Comparison of ENCODE assay signal across 8 mouse cellular contexts in the genomic region with DNA sequence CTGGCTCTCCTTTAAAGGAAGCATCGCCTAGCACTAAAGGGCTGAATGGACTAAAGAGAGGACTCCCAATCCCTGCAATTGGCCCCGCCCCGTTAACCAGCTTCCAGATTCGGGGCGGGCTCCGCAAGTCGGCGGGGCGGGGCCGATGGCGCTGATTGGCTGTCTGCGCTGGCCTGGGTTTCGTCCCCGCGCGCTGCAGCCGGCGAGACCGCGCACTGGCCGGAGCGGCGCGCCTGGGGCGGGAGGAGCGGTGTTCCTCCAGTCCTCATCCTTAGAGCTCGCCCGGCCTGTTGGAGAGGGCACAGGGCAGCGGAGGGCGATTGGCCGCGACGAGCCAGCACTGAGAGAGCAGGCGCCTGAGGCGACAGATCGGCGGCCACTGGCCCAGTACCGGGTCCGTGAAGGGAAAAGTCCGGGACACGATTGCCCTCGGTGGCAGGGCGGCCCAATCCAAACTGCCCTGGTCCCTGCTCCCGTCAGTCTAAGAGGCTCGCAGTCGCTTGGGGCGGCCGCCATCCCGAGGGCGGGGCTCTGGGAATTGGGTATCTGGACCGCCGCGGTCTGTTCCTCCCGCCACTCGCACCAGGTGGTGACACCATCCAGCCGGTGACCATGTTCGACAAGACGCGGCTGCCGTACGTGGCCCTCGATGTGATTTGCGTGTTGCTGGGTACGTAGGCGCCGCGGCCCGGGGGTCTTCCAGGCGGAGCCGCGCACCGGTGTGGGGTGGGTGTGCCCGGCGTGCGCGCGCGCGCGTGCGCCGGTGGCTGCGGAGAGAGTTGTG. TPM values are rescaled to one million over a fixed set of nuclear protein-coding genes. Genes with fewer than 3 reads are reported as not detected.
DNase-seq lines count a peak whose midpoint lies in the region; ATAC-seq lines count a peak whose summit lies in the region.

A gene (plus strand): TSS at position 196 of the 784 bp plus-strand sequence.

- peaks cover 7% of the 10 kb centered on the region for H3K36me3 ChIP-seq in heart, embryonic 12.5 days
- H3K36me3 ChIP-seq in kidney, embryonic 16.5 days (ENCODE audit: insufficient read depth, low read length) = no peaks in the 10 kb centered on the region; the same call in 1 of the 2 replicates

- H3K9me3 ChIP-seq in heart, embryonic 12.5 days (replicated peaks) = no peaks in the 10 kb centered on the region
- H3K9me3 ChIP-seq in kidney, embryonic 16.5 days (ENCODE audit: low read length) = no peaks in the 10 kb centered on the region

- peaks cover 13% of the 10 kb centered on the region; the same call in 1 of the 2 replicates for H3K4me1 ChIP-seq in heart, embryonic 12.5 days (replicated peaks)
- peaks cover 5% of the 10 kb centered on the region; the same call in 1 of the 2 replicates for H3K4me1 ChIP-seq in kidney, embryonic 16.5 days (ENCODE audit: insufficient read depth, low read length)

- peak within 1 kb of the TSS; percentile 86 for H3K4me3 ChIP-seq in heart, embryonic 12.5 days
- H3K4me3 ChIP-seq in kidney, embryonic 16.5 days (ENCODE audit: low read length) = peak within 1 kb of the TSS; percentile 82

- peak within 1 kb of the TSS; percentile 88 for H3K9ac ChIP-seq in heart, embryonic 12.5 days
- peak within 1 kb of the TSS; percentile 91 for H3K9ac ChIP-seq in kidney, embryonic 16.5 days (replicated peaks; ENCODE audit: low read length)

- no peaks in the 10 kb centered on the region for H3K27me3 ChIP-seq in heart, embryonic 12.5 days (replicated peaks)
- H3K27me3 ChIP-seq in kidney, embryonic 16.5 days (ENCODE audit: insufficient read depth, low read length) = no peaks in the 10 kb centered on the region

- under 1% methylated on average over 75 of the region's 83 CpGs for WGBS in heart, embryonic 12.5 days
- under 1% methylated on average over 77 of the region's 83 CpGs for WGBS in kidney, embryonic 16.5 days

- H3K27ac ChIP-seq in heart, embryonic 12.5 days (ENCODE audit: poor library complexity, severe bottlenecking) = peak within 1 kb of the TSS; percentile 95
- H3K27ac ChIP-seq in kidney, embryonic 16.5 days (ENCODE audit: low read length) = peak within 1 kb of the TSS; percentile 96

- DNase-seq in CD4-positive helper T cell, adult 2 months (ENCODE audit: low read depth, low spot score) = peak; percentile 81
- DNase-seq in c-Kit-negative CD71-positive TER-119-positive erythroid progenitor cells, embryonic 14.5 days (ENCODE audit: low read depth, low spot score) = peak; percentile 92
- peak; percentile 37 for DNase-seq in fat pad, adult 2 months (ENCODE audit: extremely low read depth, low read depth, low spot score)
- peak; percentile 97 for DNase-seq in liver
- DNase-seq in monocyte, adult 2 months (ENCODE audit: low read depth in 1 of 2, low spot score in 2 of 2) = peak; percentile 39 to 45
- peak; percentile 85 to 88 for DNase-seq in spleen, postnatal 36 days (ENCODE audit: low spot score in 2 of 2)

- peak within 1 kb of the TSS; percentile 83 for H3K4me2 ChIP-seq in heart, embryonic 12.5 days
- peak within 1 kb of the TSS; percentile 77 for H3K4me2 ChIP-seq in kidney, embryonic 16.5 days (replicated peaks; ENCODE audit: low read depth, low read length)

- peak; percentile 96 for ATAC-seq in heart, embryonic 12.5 days (ENCODE audit: insufficient number of reproducible peaks, low FRiP score)
- ATAC-seq in kidney, embryonic 16.5 days (ENCODE audit: low FRiP score, low TSS enrichment) = peak; percentile 99

RNA-seq across cellular contexts. Expression of the gene that starts here (rescaled TPM):
- 46.9 and 49.0 TPM in 2 replicates for polyA plus RNA-seq in heart, embryonic 12.5 days (2016; fragmentation: Nextera tagmentation; extraction: Ambion mirVana)
- polyA plus RNA-seq in kidney, embryonic 16.5 days (2015; fragmentation: Nextera tagmentation; extraction: Ambion mirVana) = 103 and 120 TPM in 2 replicates

Comparison
In these comparisons a context has a peak if more than half of its experiments do, and no peak if none do; other contexts are left out.
1. Peak in every context shown above with its lines: DNase-seq, ATAC-seq, H3K4me3 ChIP-seq and H3K27ac ChIP-seq.
2. DNase-seq: peak in every context shown above with its lines; median percentile 97 in liver; 92 in c-Kit-negative CD71-positive TER-119-positive erythroid progenitor cells, embryonic 14.5 days; 86 in spleen, postnatal 36 days; 81 in CD4-positive helper T cell, adult 2 months; 42 in monocyte, adult 2 months; 37 in fat pad, adult 2 months.